Mouse (Mus musculus): ENCODE measurements around the gene Lmntd1. TPM values are rescaled to one million over a fixed set of nuclear protein-coding genes. Genes with fewer than 3 reads are reported as not detected.

Gene Lmntd1
- polyA plus RNA-seq, 2 experiments: 0.79 to 0.88 TPM

- no peaks in the 10 kb centered on the region for H3K4me1 ChIP-seq (ENCODE audit: control insufficient read depth, insufficient read depth, low read length)
- H3K36me3 ChIP-seq (ENCODE audit: control insufficient read depth, insufficient read depth, low read length): no peaks in the 10 kb centered on the region
- H3K4me3 ChIP-seq (replicated peaks; ENCODE audit: low read length): no peak overlapping the region
- WGBS: 62% methylated on average over 8 of the region's 8 CpGs
- no peak overlapping the region for H3K4me2 ChIP-seq (replicated peaks; ENCODE audit: low read depth, low read length, severe bottlenecking)
- TF ChIP-seq POLR2A (IDR thresholded peaks at IDR 0.05; ENCODE audit: borderline replicate concordance, extremely low read depth, insufficient read depth, insufficient read length): no peak
- no peaks in the 10 kb centered on the region for H3K9me3 ChIP-seq (ENCODE audit: control insufficient read depth, low read length)
- H3K27me3 ChIP-seq (ENCODE audit: control insufficient read depth, insufficient read depth, low read length): no peaks in the 10 kb centered on the region
- no peak overlapping the region for H3K9ac ChIP-seq (ENCODE audit: low read depth, low read length, severe bottlenecking)
- ATAC-seq (ENCODE audit: low FRiP score, low read depth) (no peak), DNase-seq (ENCODE audit: low spot score) (no peak)
- H3K27ac ChIP-seq (replicated peaks; ENCODE audit: low read depth, low read length): no peak overlapping the region
Measured at GRCm38 (mm10) chr6:145346305-145346704, 267.8 kb downstream of the Lmntd1 start.

- no peaks in the 10 kb centered on the region for H3K36me3 ChIP-seq (ENCODE audit: control insufficient read depth, insufficient read depth, low read length)
- H3K27me3 ChIP-seq (ENCODE audit: control insufficient read depth, insufficient read depth, low read length): no peaks in the 10 kb centered on the region
- H3K9ac ChIP-seq (ENCODE audit: low read depth, low read length, severe bottlenecking): no peak overlapping the region
- H3K4me1 ChIP-seq (ENCODE audit: control insufficient read depth, insufficient read depth, low read length): 0 out of 2 replicates have a peak, but pooled peaks cover 1% of the 10 kb centered on the region
- no peak for DNase-seq (ENCODE audit: low spot score)
- no peak overlapping the region for H3K4me3 ChIP-seq (replicated peaks; ENCODE audit: low read length)
- ATAC-seq (ENCODE audit: low FRiP score, low read depth): no peak
- no peaks in the 10 kb centered on the region for H3K9me3 ChIP-seq (ENCODE audit: control insufficient read depth, low read length)
- TF ChIP-seq POLR2A (IDR thresholded peaks at IDR 0.05; ENCODE audit: borderline replicate concordance, extremely low read depth, insufficient read depth, insufficient read length): no peak
- 70% methylated on average over 2 of the region's 2 CpGs for WGBS
- H3K4me2 ChIP-seq (replicated peaks; ENCODE audit: low read depth, low read length, severe bottlenecking): no peak overlapping the region
- no peak overlapping the region for H3K27ac ChIP-seq (replicated peaks; ENCODE audit: low read depth, low read length)
Measured at GRCm38 (mm10) chr6:145344719-145345118, 269.4 kb downstream of the Lmntd1 start.

- WGBS: 71% methylated on average over 1 of the region's 1 CpGs
- ATAC-seq (ENCODE audit: low FRiP score, low read depth): no peak
- TF ChIP-seq POLR2A (IDR thresholded peaks at IDR 0.05; ENCODE audit: borderline replicate concordance, extremely low read depth, insufficient read depth, insufficient read length): no peak
Measured at GRCm38 (mm10) chr6:145343457-145343856, 270.7 kb downstream of the Lmntd1 start.

GRCm38 (mm10) chr6:145342836-145343235 is 271.3 kb downstream of the Lmntd1 start:
- H3K4me2 ChIP-seq (replicated peaks; ENCODE audit: low read depth, low read length, severe bottlenecking): no peak overlapping the region
- H3K27me3 ChIP-seq (ENCODE audit: control insufficient read depth, insufficient read depth, low read length): 0 out of 2 replicates have a peak, but pooled peaks cover 5% of the 10 kb centered on the region
- no peak overlapping the region for H3K9ac ChIP-seq (ENCODE audit: low read depth, low read length, severe bottlenecking)
- ATAC-seq (ENCODE audit: low FRiP score, low read depth) (no peak), DNase-seq (ENCODE audit: low spot score) (no peak)
- TF ChIP-seq POLR2A (IDR thresholded peaks at IDR 0.05; ENCODE audit: borderline replicate concordance, extremely low read depth, insufficient read depth, insufficient read length): no peak
- H3K27ac ChIP-seq (replicated peaks; ENCODE audit: low read depth, low read length): no peak overlapping the region
- no peaks in the 10 kb centered on the region for H3K36me3 ChIP-seq (ENCODE audit: control insufficient read depth, insufficient read depth, low read length)
- H3K9me3 ChIP-seq (ENCODE audit: control insufficient read depth, low read length): no peaks in the 10 kb centered on the region
- H3K4me1 ChIP-seq (ENCODE audit: control insufficient read depth, insufficient read depth, low read length): 0 out of 2 replicates have a peak, but pooled peaks cover 2% of the 10 kb centered on the region
- no peak overlapping the region for H3K4me3 ChIP-seq (replicated peaks; ENCODE audit: low read length)
- 90% methylated on average over 11 of the region's 11 CpGs for WGBS

More at GRCm38 (mm10) chr6:145343457-145343856, 270.7 kb downstream of the Lmntd1 start:
- Histone ChIP-seq H3K9me3 (ENCODE audit: control insufficient read depth, low read length) (no peaks in the 10 kb centered on the region), H3K27me3 (ENCODE audit: control insufficient read depth, insufficient read depth, low read length) (0 out of 2 replicates have a peak, but pooled peaks cover 5% of the 10 kb centered on the region), H3K4me2 (replicated peaks; ENCODE audit: low read depth, low read length, severe bottlenecking) (no peak overlapping the region), H3K4me3 (replicated peaks; ENCODE audit: low read length) (no peak overlapping the region), H3K27ac (replicated peaks; ENCODE audit: low read depth, low read length) (no peak overlapping the region), H3K9ac (ENCODE audit: low read depth, low read length, severe bottlenecking) (no peak overlapping the region), H3K4me1 (ENCODE audit: control insufficient read depth, insufficient read depth, low read length) (0 out of 2 replicates have a peak, but pooled peaks cover 2% of the 10 kb centered on the region), H3K36me3 (ENCODE audit: control insufficient read depth, insufficient read depth, low read length) (no peaks in the 10 kb centered on the region)
- DNase-seq (ENCODE audit: low spot score): no peak

GRCm38 (mm10) chr6:145341301-145342193 is 272.6 kb downstream of the Lmntd1 start:
- Histone ChIP-seq H3K9me3 (ENCODE audit: control insufficient read depth, low read length) (no peaks in the 10 kb centered on the region), H3K36me3 (ENCODE audit: control insufficient read depth, insufficient read depth, low read length) (no peaks in the 10 kb centered on the region), H3K9ac (ENCODE audit: low read depth, low read length, severe bottlenecking) (peak overlapping the region; percentile 56), H3K4me3 (replicated peaks; ENCODE audit: low read length) (peak overlapping the region; percentile 51), H3K27ac (replicated peaks; ENCODE audit: low read depth, low read length) (peak overlapping the region; percentile 86), H3K4me1 (ENCODE audit: control insufficient read depth, insufficient read depth, low read length) (0 out of 2 replicates have a peak, but pooled peaks cover 2% of the 10 kb centered on the region), H3K4me2 (replicated peaks; ENCODE audit: low read depth, low read length, severe bottlenecking) (peak overlapping the region; percentile 83), H3K27me3 (ENCODE audit: control insufficient read depth, insufficient read depth, low read length) (0 out of 2 replicates have a peak, but pooled peaks cover 5% of the 10 kb centered on the region)
- WGBS: under 1% methylated on average over 33 of the region's 33 CpGs
- ATAC-seq (ENCODE audit: low FRiP score, low read depth) (peak; percentile 45), DNase-seq (ENCODE audit: low spot score) (peak; percentile 96)
- no peak for TF ChIP-seq POLR2A (IDR thresholded peaks at IDR 0.05; ENCODE audit: borderline replicate concordance, extremely low read depth, insufficient read depth, insufficient read length)
